Mouse (Mus musculus) lung, embryonic 14.5 days (tissue): ENCODE results near the gene Repin1. TPM values are rescaled to one million over a fixed set of nuclear protein-coding genes. Genes with fewer than 3 reads are reported as not detected.

Source experiments
- ATAC-seq: fragments of 200-750 bp; cut with Nextera tagmentation; 2 replicates; pipeline ENCODE4 v1.8.0; 2017; ENCODE audit warnings: mild to moderate bottlenecking, moderate TSS enrichment, moderate library complexity; ENCODE audit not compliant: insufficient read depth
- DNase-seq: peaks from one replicate; pipeline ENCODE4 v3.0.0-alpha.2; 2015
- H3K27ac ChIP-seq: fragments of 300-500 bp; sonication (generic); 2 replicates; pipeline ENCODE4 v1.5.1; 2014; ENCODE audit warnings: low read depth, mild to moderate bottlenecking, moderate library complexity
- H3K27me3 ChIP-seq: fragments of 300-500 bp; sonication (generic); 2 replicates; pipeline ENCODE4 v1.6.1; 2014; ENCODE audit warnings: low read length, control low read depth; ENCODE audit not compliant: insufficient read depth
- H3K36me3 ChIP-seq: fragments of 300-500 bp; sonication (generic); 2 replicates; pipeline ENCODE4 v1.6.1; 2014; ENCODE audit warnings: control low read depth; ENCODE audit not compliant: insufficient read depth
- H3K4me1 ChIP-seq: fragments of 300-500 bp; sonication (generic); 2 replicates; pipeline ENCODE4 v1.6.1; 2014; ENCODE audit warnings: antibody characterized with exemption, control low read depth; ENCODE audit not compliant: insufficient read depth
- H3K4me2 ChIP-seq: fragments of 300-500 bp; sonication (generic); 2 replicates; pipeline ENCODE4 v1.6.1; 2014; ENCODE audit warnings: mild to moderate bottlenecking
- H3K4me3 ChIP-seq: fragments of 300-500 bp; sonication (generic); 2 replicates; pipeline ENCODE4 v1.5.1; 2014; ENCODE audit warnings: low read depth, low read length
- H3K9ac ChIP-seq: fragments of 300-500 bp; sonication (generic); 2 replicates; pipeline ENCODE4 v1.6.1; 2014
- H3K9me3 ChIP-seq: fragments of 300-500 bp; sonication (generic); 2 replicates; pipeline ENCODE4 v1.6.1; 2016; ENCODE audit warnings: low read depth, low read length, control low read depth
- CTCF ChIP-seq: IDR thresholded peaks from 2 replicates; pipeline ENCODE4 v1.5.1; 2016; ENCODE audit warnings: antibody characterized with exemption, low read depth
- WGBS: fragments of 180-500 bp; shearing (Covaris S2); extraction: QIAGEN DNeasy Blood & Tissue Kit; methylation state at CpG from one replicate; pipeline ENCODE4 v1.1.7; 2014; 5-methylcytosine and 5-hydroxymethylcytosine counted together
- polyA plus RNA-seq: library from polyadenylated mRNA; unstranded; fragments of >200 nt; fragmentation: Nextera tagmentation; extraction: Ambion mirVana; gene quantifications from 2 replicates; pipeline ENCODE4 v1.2.1, GENCODE M21; 2014

Gene Repin1
- polyA plus RNA-seq, 1 experiment from 2014 or later, result 30.3 TPM

- no peaks in the 10 kb centered on the region for H3K9me3 ChIP-seq
- H3K27ac ChIP-seq, result no peak overlapping the region
- peak overlapping the region; percentile 48 for H3K4me3 ChIP-seq
- peak overlapping the region; percentile 86 for H3K4me2 ChIP-seq
- H3K27me3 ChIP-seq, result peaks cover 37% of the 10 kb centered on the region
- H3K9ac ChIP-seq, result peak overlapping the region; percentile 49
- WGBS, result under 1% methylated on average over 32 of the region's 32 CpGs
- 0 out of 2 replicates have a peak, but pooled peaks cover 3% of the 10 kb centered on the region for H3K4me1 ChIP-seq
- H3K36me3 ChIP-seq, result no peaks in the 10 kb centered on the region
- DNase-seq (peak; percentile 67), ATAC-seq (peak; percentile 52; the same call in 1 of the 2 replicates)
- peak; percentile 28 for TF ChIP-seq CTCF
Measured at GRCm38 (mm10) chr6:48626984-48627383, 33.3 kb downstream of the Repin1 start.

GRCm38 (mm10) chr6:48627511-48627924 is 33.8 kb downstream of the Repin1 start:
- Histone ChIP-seq H3K9ac (peak overlapping the region; percentile 49), H3K36me3 (no peaks in the 10 kb centered on the region), H3K4me3 (peak overlapping the region; percentile 48), H3K27me3 (peaks cover 37% of the 10 kb centered on the region), H3K9me3 (no peaks in the 10 kb centered on the region), H3K4me1 (0 out of 2 replicates have a peak, but pooled peaks cover 3% of the 10 kb centered on the region), H3K27ac (no peak overlapping the region), H3K4me2 (peak overlapping the region; percentile 86)
- ATAC-seq (no peak), DNase-seq (no peak)
- TF ChIP-seq CTCF, result no peak
- WGBS, result 6% methylated on average over 7 of the region's 7 CpGs

- WGBS, result 74% methylated on average over 3 of the region's 3 CpGs
- H3K36me3 ChIP-seq, result no peaks in the 10 kb centered on the region
- H3K4me1 ChIP-seq, result 0 out of 2 replicates have a peak, but pooled peaks cover 3% of the 10 kb centered on the region
- H3K27ac ChIP-seq, result no peak overlapping the region
- peaks cover 37% of the 10 kb centered on the region for H3K27me3 ChIP-seq
- H3K4me3 ChIP-seq, result no peak overlapping the region
- ATAC-seq, result no peak
- no peaks in the 10 kb centered on the region for H3K9me3 ChIP-seq
- no peak overlapping the region for H3K4me2 ChIP-seq
- H3K9ac ChIP-seq, result no peak overlapping the region
- DNase-seq, result no peak
- no peak for TF ChIP-seq CTCF
Measured at GRCm38 (mm10) chr6:48628377-48628776, 34.7 kb downstream of the Repin1 start.

GRCm38 (mm10) chr6:48628808-48629660 is 35.4 kb downstream of the Repin1 start:
- Histone ChIP-seq H3K4me1 (0 out of 2 replicates have a peak, but pooled peaks cover 3% of the 10 kb centered on the region), H3K4me3 (peak overlapping the region; percentile 38), H3K9me3 (no peaks in the 10 kb centered on the region), H3K27ac (no peak overlapping the region), H3K9ac (peak overlapping the region; percentile 14; the same call in 1 of the 2 replicates), H3K27me3 (peaks cover 37% of the 10 kb centered on the region), H3K36me3 (no peaks in the 10 kb centered on the region), H3K4me2 (peak overlapping the region; percentile 71)
- no peak for TF ChIP-seq CTCF
- ATAC-seq (0 out of 2 replicates have a peak, but pooled peaks have one; percentile 37), DNase-seq (peak; percentile 40)
- WGBS, result 5% methylated on average over 51 of the region's 54 CpGs

GRCm38 (mm10) chr6:48629661-48630034 is 36.0 kb downstream of the Repin1 start:
- peaks cover 37% of the 10 kb centered on the region for H3K27me3 ChIP-seq
- 9% methylated on average over 13 of the region's 13 CpGs for WGBS
- ATAC-seq, result no peak
- H3K27ac ChIP-seq, result no peak overlapping the region
- H3K9me3 ChIP-seq, result no peaks in the 10 kb centered on the region
- H3K36me3 ChIP-seq, result no peaks in the 10 kb centered on the region
- TF ChIP-seq CTCF, result no peak
- 0 out of 2 replicates have a peak, but pooled peaks cover 3% of the 10 kb centered on the region for H3K4me1 ChIP-seq
- H3K4me3 ChIP-seq, result peak overlapping the region; percentile 38
- DNase-seq, result no peak
- peak overlapping the region; percentile 71 for H3K4me2 ChIP-seq
- H3K9ac ChIP-seq, result peak overlapping the region; percentile 14; the same call in 1 of the 2 replicates

GRCm38 (mm10) chr6:48630831-48631230 is 37.1 kb downstream of the Repin1 start:
- Histone ChIP-seq H3K9ac (no peak overlapping the region), H3K4me1 (0 out of 2 replicates have a peak, but pooled peaks cover 3% of the 10 kb centered on the region), H3K4me2 (no peak overlapping the region), H3K4me3 (no peak overlapping the region), H3K27ac (no peak overlapping the region), H3K9me3 (no peaks in the 10 kb centered on the region), H3K36me3 (no peaks in the 10 kb centered on the region), H3K27me3 (peaks cover 37% of the 10 kb centered on the region)
- no peak for ATAC-seq
- no peak for TF ChIP-seq CTCF
- WGBS, result 84% methylated on average over 8 of the region's 8 CpGs
- DNase-seq, result no peak

- no peak overlapping the region for H3K4me3 ChIP-seq
- no peak overlapping the region for H3K9ac ChIP-seq
- DNase-seq (no peak), ATAC-seq (no peak)
- no peaks in the 10 kb centered on the region; the same call in 1 of the 2 replicates for H3K27me3 ChIP-seq
- H3K9me3 ChIP-seq, result no peaks in the 10 kb centered on the region
- no peaks in the 10 kb centered on the region for H3K36me3 ChIP-seq
- H3K4me2 ChIP-seq, result no peak overlapping the region
- no peaks in the 10 kb centered on the region for H3K4me1 ChIP-seq
- 71% methylated on average over 2 of the region's 2 CpGs for WGBS
- H3K27ac ChIP-seq, result no peak overlapping the region
- TF ChIP-seq CTCF, result no peak
Measured at GRCm38 (mm10) chr6:48635105-48635504, 41.4 kb downstream of the Repin1 start.
